Mouse (Mus musculus): ENCODE data around the gene Lta.
A peak's percentile ranks its signal among the peaks of the same experiment; 100 is the strongest.

Lta gene

GRCm38 (mm10) chr17:35204494-35205379 is at the start of gene Lta:
Gene Lta, minus strand, starts transcription at chr17:35205351.
- no peak for DNase-seq (ENCODE audit: low read depth)

GRCm38 (mm10) chr17:35254241-35255098 is 49.3 kb upstream of the Lta start:
- peak; percentile 79 for DNase-seq (ENCODE audit: low read depth)

GRCm38 (mm10) chr17:35253293-35254093 is 48.3 kb upstream of the Lta start:
- no peak for DNase-seq (ENCODE audit: low read depth)

- DNase-seq (ENCODE audit: low read depth) = no peak
These were observed 47.6 kb upstream of the Lta start for GRCm38 (mm10) chr17:35252619-35253292.

GRCm38 (mm10) chr17:35251981-35252380 is 46.8 kb upstream of the Lta start:
- DNase-seq (ENCODE audit: low read depth) = no peak

- DNase-seq (ENCODE audit: low read depth) = no peak
These were observed 46.1 kb upstream of the Lta start for GRCm38 (mm10) chr17:35251162-35251719.

- DNase-seq (ENCODE audit: low read depth) = no peak
These were observed 45.4 kb upstream of the Lta start for GRCm38 (mm10) chr17:35250348-35251120.

GRCm38 (mm10) chr17:35249451-35250197 is 44.5 kb upstream of the Lta start:
- DNase-seq (ENCODE audit: low read depth) = no peak

GRCm38 (mm10) chr17:35248986-35249385 is 43.8 kb upstream of the Lta start:
- DNase-seq (ENCODE audit: low read depth) = no peak

GRCm38 (mm10) chr17:35247144-35247543 is 42.0 kb upstream of the Lta start:
- no peak for DNase-seq (ENCODE audit: low read depth)

- DNase-seq (ENCODE audit: low read depth) = peak; percentile 64
These were observed 40.8 kb upstream of the Lta start for GRCm38 (mm10) chr17:35245731-35246623.

- no peak for DNase-seq (ENCODE audit: low read depth)
These were observed 39.8 kb upstream of the Lta start for GRCm38 (mm10) chr17:35244999-35245398.

- peak; percentile 56 for DNase-seq (ENCODE audit: low read depth)
These were observed 37.9 kb upstream of the Lta start for GRCm38 (mm10) chr17:35243086-35243485.

GRCm38 (mm10) chr17:35242015-35242941 is 37.1 kb upstream of the Lta start:
- peak; percentile 78 for DNase-seq (ENCODE audit: low read depth)

GRCm38 (mm10) chr17:35241305-35242014 is 36.3 kb upstream of the Lta start, which contains the start of gene Ddx39b:
Gene Ddx39b, plus strand, starts transcription at chr17:35241746.
- DNase-seq (ENCODE audit: low read depth) = peak; percentile 98
